ENCODE assay signal across 8 mouse cellular contexts in the genomic region with DNA sequence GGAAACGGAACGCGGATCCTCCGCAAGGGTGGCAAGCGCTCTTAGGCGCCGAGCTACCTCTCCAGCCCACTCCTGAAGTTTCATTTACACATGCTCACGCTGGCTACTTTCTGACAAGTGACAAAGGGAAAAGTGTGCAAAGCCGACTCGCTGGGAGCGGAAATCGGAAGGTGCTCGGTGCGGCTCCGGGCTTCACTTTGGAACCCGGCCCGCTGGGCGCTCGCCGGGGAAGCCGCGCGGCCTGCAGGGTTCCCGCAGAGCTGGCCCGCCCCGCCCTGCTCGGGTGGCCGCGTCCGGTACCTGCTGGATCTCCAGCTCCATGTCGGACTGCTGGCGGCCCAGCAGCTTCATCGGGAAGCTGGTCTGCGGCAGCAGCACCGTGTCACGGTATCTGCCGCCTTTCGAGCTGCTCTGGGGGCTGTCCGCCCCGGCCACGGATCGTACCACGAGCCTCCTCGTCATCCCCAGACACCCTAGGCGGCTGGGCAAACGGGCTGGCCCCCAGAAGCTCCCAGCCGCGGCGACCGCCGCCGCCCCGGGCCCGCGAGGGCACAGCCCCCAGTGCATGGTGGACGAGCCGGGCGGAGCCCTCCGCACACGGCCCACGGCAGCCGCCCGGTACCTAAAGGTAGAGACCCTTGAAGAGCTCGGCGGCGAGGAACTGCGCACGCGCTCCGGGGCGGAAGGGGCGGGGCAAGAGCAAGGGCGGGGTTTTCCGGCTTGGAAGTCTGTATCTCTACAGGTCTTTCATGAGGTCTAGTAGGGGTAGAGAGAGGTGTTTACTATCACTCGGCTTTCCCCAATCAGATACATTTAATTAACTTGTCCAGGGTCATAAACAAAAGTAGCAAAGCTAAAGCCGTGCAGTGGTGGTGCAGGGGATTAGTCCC. TPM values are rescaled to one million over a fixed set of nuclear protein-coding genes. Genes with fewer than 3 reads are reported as not detected.
A peak's percentile ranks its signal among the peaks of the same experiment; 100 is the strongest.
DNase-seq lines count a peak whose midpoint lies in the region; ATAC-seq and TF ChIP-seq lines count a peak whose summit lies in the region.

A gene (minus strand): TSS at position 676 of the 890 bp plus-strand sequence.

- peaks cover 9% of the 10 kb centered on the region; the same call in 1 of the 2 replicates for H3K36me3 ChIP-seq in hindbrain, embryonic 16.5 days (ENCODE audit: control insufficient read depth, insufficient read depth, low read length)

- no peaks in the 10 kb centered on the region for H3K9me3 ChIP-seq in hindbrain, embryonic 16.5 days (ENCODE audit: control insufficient read depth, low read length)

- no peaks in the 10 kb centered on the region for H3K27me3 ChIP-seq in hindbrain, embryonic 16.5 days (replicated peaks; ENCODE audit: control insufficient read depth, insufficient read depth, low read length)

- ATAC-seq in hindbrain, embryonic 16.5 days: peak; percentile 90
- peak; percentile 69 for ATAC-seq in megakaryocyte, adult 5-6 weeks (ENCODE audit: poor library complexity, severe bottlenecking)

- H3K4me2 ChIP-seq in hindbrain, embryonic 16.5 days (ENCODE audit: low read length): peak within 1 kb of the TSS; percentile 93

- H3K27ac ChIP-seq in hindbrain, embryonic 16.5 days (ENCODE audit: low read depth, low read length): peak within 1 kb of the TSS; percentile 78
- peak within 1 kb of the TSS; percentile 91 for H3K27ac ChIP-seq in left cerebral cortex, adult 2 months

- peak within 1 kb of the TSS; percentile 95 for H3K4me3 ChIP-seq in hindbrain, embryonic 16.5 days (ENCODE audit: low read length)
- peak within 1 kb of the TSS; percentile 89 for H3K4me3 ChIP-seq in left cerebral cortex, adult 2 months

- peak within 1 kb of the TSS; percentile 77 for H3K9ac ChIP-seq in hindbrain, embryonic 16.5 days (ENCODE audit: low read depth, low read length)

- intact Hi-C loops in left cerebral cortex, adult 2 months (cut with DNase I): no loop called here

- no peak; the same call in 1 of the 2 replicates for TF ChIP-seq CTCF in left cerebral cortex, adult 2 months (IDR thresholded peaks at IDR 0.05)

- peak; percentile 90 for DNase-seq in T-cell, adult 2 months (ENCODE audit: low spot score)
- DNase-seq in cerebellum, postnatal 36 days: peak; percentile 90 to 91
- DNase-seq in gastrocnemius, adult 18-20 months (ENCODE audit: low spot score): peak; percentile 90
- peak; percentile 87 to 92 for DNase-seq in left cerebral cortex, adult 2 months (ENCODE audit: extremely low spot score in 1 of 2, low spot score in 2 of 2)
- peak; percentile 89 to 91 for DNase-seq in right cerebral cortex, adult 2 months (ENCODE audit: low spot score in 2 of 2)
- peak; percentile 91 for DNase-seq in urinary bladder, postnatal 14 days (ENCODE audit: low spot score)

- WGBS in hindbrain, embryonic 16.5 days: under 1% methylated on average over 73 of the region's 76 CpGs

- peaks cover 26% of the 10 kb centered on the region for H3K4me1 ChIP-seq in hindbrain, embryonic 16.5 days (ENCODE audit: control insufficient read depth, insufficient read depth, low read depth, low read length)

RNA-seq across cellular contexts. Expression of the gene that starts here (rescaled TPM):
- 10 to 100 TPM; 39.4 to 41.7 TPM for total RNA-seq in gastrocnemius, adult 18-20 months (2021)
- 18.6 and 19.6 TPM in 2 replicates for polyA plus RNA-seq in hindbrain, embryonic 16.5 days (2015; fragmentation: Nextera tagmentation; extraction: Ambion mirVana)
- 10 to 100 TPM; 31.1 to 32.1 TPM for total RNA-seq in left cerebral cortex, adult 2 months (2021)
- 20.7 and 23.0 TPM in 2 replicates for total RNA-seq in megakaryocyte, adult 5-6 weeks (2015)
- 26.4 and 27.6 TPM in 2 replicates for total RNA-seq in megakaryocyte, adult 5-6 weeks (2017)

Comparison
In these comparisons a context has a peak if more than half of its experiments do, and no peak if none do; other contexts are left out.
1. Peak in every context shown above with its lines: DNase-seq, ATAC-seq, H3K4me3 ChIP-seq and H3K27ac ChIP-seq.